Mouse (Mus musculus) intestine, postnatal 0 days (tissue): ENCODE measurements around the gene Lrrtm4. TPM values are rescaled to one million over a fixed set of nuclear protein-coding genes. Genes with fewer than 3 reads are reported as not detected.

ENCODE experiments used
- ATAC-seq: fragments of 200-750 bp; cut with Nextera tagmentation; 2 replicates; pipeline ENCODE4 v1.8.0; 2017; ENCODE audit warnings: mild to moderate bottlenecking, moderate TSS enrichment, moderate library complexity
- H3K27ac ChIP-seq: fragments of 300-500 bp; sonication (generic); 2 replicates; pipeline ENCODE4 v1.5.1; 2014; ENCODE audit warnings: mild to moderate bottlenecking, low read depth, low read length, moderate library complexity
- H3K27me3 ChIP-seq: fragments of 300-500 bp; sonication (generic); replicated peaks from 2 replicates; pipeline ENCODE4 v1.6.1; 2014; ENCODE audit warnings: low read length, mixed read lengths; ENCODE audit not compliant: control insufficient read depth, insufficient read depth
- H3K36me3 ChIP-seq: fragments of 300-500 bp; sonication (generic); 2 replicates; pipeline ENCODE4 v1.6.1; 2014; ENCODE audit warnings: mild to moderate bottlenecking, moderate library complexity; ENCODE audit not compliant: control insufficient read depth, insufficient read depth
- H3K4me1 ChIP-seq: fragments of 300-500 bp; sonication (generic); replicated peaks from 2 replicates; pipeline ENCODE4 v1.6.1; 2014; ENCODE audit warnings: antibody characterized with exemption, low read length, mixed read lengths; ENCODE audit not compliant: control insufficient read depth, insufficient read depth
- H3K4me2 ChIP-seq: fragments of 300-500 bp; sonication (generic); replicated peaks from 2 replicates; pipeline ENCODE4 v1.6.1; 2014; ENCODE audit warnings: low read depth, mild to moderate bottlenecking, moderate library complexity
- H3K4me3 ChIP-seq: fragments of 300-500 bp; sonication (generic); 2 replicates; pipeline ENCODE4 v1.5.1; 2014; ENCODE audit warnings: low read depth, low read length
- H3K9ac ChIP-seq: fragments of 300-500 bp; sonication (generic); 2 replicates; pipeline ENCODE4 v1.6.1; 2014; ENCODE audit warnings: mild to moderate bottlenecking, low read depth, low read length
- H3K9me3 ChIP-seq: fragments of 300-500 bp; sonication (generic); 2 replicates; pipeline ENCODE4 v1.6.1; 2016; ENCODE audit warnings: mixed run types; ENCODE audit not compliant: control insufficient read depth
- CTCF ChIP-seq: sonication (generic); IDR thresholded peaks from 2 replicates; pipeline ENCODE4 v1.5.1; 2016; ENCODE audit warnings: low read depth, mild to moderate bottlenecking, control low read depth, antibody characterized with exemption, moderate library complexity
- WGBS: fragments of 180-500 bp; shearing (Covaris S2); extraction: QIAGEN DNeasy Blood & Tissue Kit; methylation state at CpG from one replicate; pipeline ENCODE4 v1.1.7; 2014; 5-methylcytosine and 5-hydroxymethylcytosine counted together
- polyA plus RNA-seq: library from polyadenylated mRNA; unstranded; fragments of >200 nt; fragmentation: Nextera tagmentation; extraction: Ambion mirVana; gene quantifications from 2 replicates; pipeline ENCODE4 v1.2.1, GENCODE M21; 2015

The Lrrtm4 gene
- polyA plus RNA-seq, 1 experiment from 2014 or later, result 0.30 TPM

GRCm38 (mm10) chr6:80094909-80095308, 76.2 kb downstream of the Lrrtm4 start:
- Histone ChIP-seq H3K9me3 (no peaks in the 10 kb centered on the region), H3K4me1 (no peaks in the 10 kb centered on the region)
- 79% methylated on average over 4 of the region's 4 CpGs for WGBS

GRCm38 (mm10) chr6:80105343-80105742, 86.7 kb downstream of the Lrrtm4 start:
- Histone ChIP-seq H3K4me1 (no peaks in the 10 kb centered on the region), H3K9me3 (no peaks in the 10 kb centered on the region), H3K27me3 (no peaks in the 10 kb centered on the region), H3K27ac (no peak overlapping the region), H3K9ac (no peak overlapping the region), H3K4me2 (no peak overlapping the region), H3K4me3 (no peak overlapping the region), H3K36me3 (no peaks in the 10 kb centered on the region)
- WGBS, result 85% methylated on average over 2 of the region's 2 CpGs
- ATAC-seq, result no peak
- no peak for TF ChIP-seq CTCF

More at GRCm38 (mm10) chr6:80094909-80095308, 76.2 kb downstream of the Lrrtm4 start:
- no peak overlapping the region for H3K4me3 ChIP-seq
- no peaks in the 10 kb centered on the region for H3K27me3 ChIP-seq
- H3K4me2 ChIP-seq, result no peak overlapping the region
- H3K27ac ChIP-seq, result no peak overlapping the region
- no peak for TF ChIP-seq CTCF
- ATAC-seq, result no peak
- H3K36me3 ChIP-seq, result no peaks in the 10 kb centered on the region
- no peak overlapping the region for H3K9ac ChIP-seq

GRCm38 (mm10) chr6:80105843-80106242, 87.2 kb downstream of the Lrrtm4 start:
- Histone ChIP-seq H3K27ac (no peak overlapping the region), H3K4me3 (no peak overlapping the region), H3K4me1 (no peaks in the 10 kb centered on the region), H3K27me3 (no peaks in the 10 kb centered on the region), H3K36me3 (no peaks in the 10 kb centered on the region), H3K9ac (no peak overlapping the region), H3K4me2 (no peak overlapping the region), H3K9me3 (no peaks in the 10 kb centered on the region)
- no peak for ATAC-seq
- no peak for TF ChIP-seq CTCF
- WGBS, result 87% methylated on average over 1 of the region's 1 CpGs

GRCm38 (mm10) chr6:80126419-80126818, 107.7 kb downstream of the Lrrtm4 start:
- Histone ChIP-seq H3K36me3 (no peaks in the 10 kb centered on the region), H3K9ac (no peak overlapping the region), H3K4me2 (no peak overlapping the region), H3K9me3 (no peaks in the 10 kb centered on the region), H3K4me3 (no peak overlapping the region), H3K27ac (no peak overlapping the region), H3K4me1 (no peaks in the 10 kb centered on the region), H3K27me3 (no peaks in the 10 kb centered on the region)
- no peak for ATAC-seq
- no peak for TF ChIP-seq CTCF
- WGBS, result 83% methylated on average over 1 of the region's 1 CpGs

GRCm38 (mm10) chr6:80162585-80162984, 143.9 kb downstream of the Lrrtm4 start:
- Histone ChIP-seq H3K27me3 (no peaks in the 10 kb centered on the region), H3K4me1 (no peaks in the 10 kb centered on the region), H3K9me3 (no peaks in the 10 kb centered on the region), H3K27ac (no peak overlapping the region), H3K4me2 (no peak overlapping the region), H3K36me3 (no peaks in the 10 kb centered on the region), H3K4me3 (no peak overlapping the region), H3K9ac (no peak overlapping the region)
- no peak for TF ChIP-seq CTCF
- ATAC-seq, result no peak
- WGBS, result 74% methylated on average over 4 of the region's 4 CpGs

GRCm38 (mm10) chr6:80181916-80182315, 163.2 kb downstream of the Lrrtm4 start:
- Histone ChIP-seq H3K4me2 (no peak overlapping the region), H3K4me3 (no peak overlapping the region), H3K36me3 (no peaks in the 10 kb centered on the region), H3K9me3 (no peaks in the 10 kb centered on the region), H3K27me3 (no peaks in the 10 kb centered on the region), H3K27ac (no peak overlapping the region), H3K4me1 (no peaks in the 10 kb centered on the region), H3K9ac (no peak overlapping the region)
- 89% methylated on average over 1 of the region's 1 CpGs for WGBS
- no peak for ATAC-seq
- TF ChIP-seq CTCF, result no peak

- H3K9me3 ChIP-seq, result no peaks in the 10 kb centered on the region
- H3K36me3 ChIP-seq, result no peaks in the 10 kb centered on the region
- H3K27ac ChIP-seq, result no peak overlapping the region
- no peak overlapping the region for H3K4me3 ChIP-seq
- no peak for TF ChIP-seq CTCF
- no peaks in the 10 kb centered on the region for H3K4me1 ChIP-seq
- H3K9ac ChIP-seq, result no peak overlapping the region
- ATAC-seq, result no peak
- H3K4me2 ChIP-seq, result no peak overlapping the region
- 90% methylated on average over 2 of the region's 2 CpGs for WGBS
- no peaks in the 10 kb centered on the region for H3K27me3 ChIP-seq
Observed at GRCm38 (mm10) chr6:80182353-80182752, 163.7 kb downstream of the Lrrtm4 start.
